Mouse (Mus musculus) retina, postnatal 7 days (tissue): Measurements from ENCODE around the gene H2-Ab1.

Experiments used
- DNase-seq: peaks from one replicate; pipeline ENCODE4 v3.0.0-alpha.2; 2012; ENCODE audit warnings: low read depth, low spot score

Gene H2-Ab1

GRCm38 (mm10) chr17:34285371-34285770 lies 27.9 kb downstream of the H2-Ab1 start:
- DNase-seq = no peak

GRCm38 (mm10) chr17:34285848-34286247 lies 28.4 kb downstream of the H2-Ab1 start:
- DNase-seq = no peak

- DNase-seq = no peak
These were observed 29.0 kb downstream of the H2-Ab1 start for GRCm38 (mm10) chr17:34286501-34286900.

GRCm38 (mm10) chr17:34286999-34287398 lies 29.5 kb downstream of the H2-Ab1 start:
- no peak for DNase-seq

- no peak for DNase-seq
These were observed 30.2 kb downstream of the H2-Ab1 start, which contains the start of gene H2-Aa for GRCm38 (mm10) chr17:34287648-34288047. Gene H2-Aa (minus strand): TSS chr17:34287823.

- no peak for DNase-seq
These were observed 30.6 kb downstream of the H2-Ab1 start for GRCm38 (mm10) chr17:34288131-34288530.

GRCm38 (mm10) chr17:34291609-34292008 lies 34.1 kb downstream of the H2-Ab1 start:
- DNase-seq = peak; percentile 84

GRCm38 (mm10) chr17:34292570-34292969 lies 35.1 kb downstream of the H2-Ab1 start:
- DNase-seq = no peak

- no peak for DNase-seq
These were observed 36.0 kb downstream of the H2-Ab1 start for GRCm38 (mm10) chr17:34293533-34293932.

GRCm38 (mm10) chr17:34294249-34294648 lies 36.8 kb downstream of the H2-Ab1 start:
- DNase-seq = no peak

GRCm38 (mm10) chr17:34295307-34295706 lies 37.8 kb downstream of the H2-Ab1 start:
- no peak for DNase-seq

GRCm38 (mm10) chr17:34295891-34296794 lies 38.7 kb downstream of the H2-Ab1 start:
- peak; percentile 53 for DNase-seq

- DNase-seq = no peak
These were observed 41.9 kb downstream of the H2-Ab1 start for GRCm38 (mm10) chr17:34299356-34299755.

GRCm38 (mm10) chr17:34300071-34300470 lies 42.6 kb downstream of the H2-Ab1 start:
- no peak for DNase-seq

- no peak for DNase-seq
These were observed 43.4 kb downstream of the H2-Ab1 start for GRCm38 (mm10) chr17:34300691-34301566.

GRCm38 (mm10) chr17:34301670-34302190 lies 44.2 kb downstream of the H2-Ab1 start:
- DNase-seq = no peak

GRCm38 (mm10) chr17:34303789-34304188 lies 46.3 kb downstream of the H2-Ab1 start:
- no peak for DNase-seq

GRCm38 (mm10) chr17:34304751-34305150 lies 47.3 kb downstream of the H2-Ab1 start:
- peak; percentile 42 for DNase-seq

GRCm38 (mm10) chr17:34305380-34306030 lies 48.0 kb downstream of the H2-Ab1 start, which contains the start of gene H2-Eb1:
Gene H2-Eb1 (plus strand): TSS chr17:34305867.
- peak; percentile 60 for DNase-seq

- no peak for DNase-seq
These were observed 48.9 kb downstream of the H2-Ab1 start for GRCm38 (mm10) chr17:34306407-34306806.

- DNase-seq = no peak
These were observed 49.7 kb downstream of the H2-Ab1 start for GRCm38 (mm10) chr17:34307216-34307615.
